ENCODE assay signal across 22 mouse cellular contexts in the genomic region with DNA sequence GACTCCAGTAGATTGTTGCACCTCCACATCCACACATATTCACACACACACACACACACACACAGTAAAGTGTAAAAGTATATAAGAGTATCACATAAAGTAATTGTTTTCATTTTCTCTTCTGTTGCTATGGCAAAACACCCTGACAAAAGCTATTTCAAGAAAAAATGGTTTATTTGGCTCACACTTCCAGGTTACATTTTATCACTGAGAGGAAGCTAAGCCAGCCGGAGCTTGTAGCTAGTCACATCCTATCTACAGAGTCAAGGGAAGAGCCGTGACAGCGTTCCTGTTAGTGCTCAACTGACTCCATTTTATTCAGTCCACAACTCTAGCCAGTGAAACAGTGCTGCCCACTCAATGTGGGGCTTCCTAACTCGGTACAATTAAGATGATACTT. TPM values are rescaled to one million over a fixed set of nuclear protein-coding genes. Genes with fewer than 3 reads are reported as not detected.
"Had no signal": no experiment of that assay in that cellular context is flagged by ENCODE, and none has a peak within 500 bp of the region (broad histone marks: within the 10 kb centered on the region; RNA-seq: fewer than 3 reads in every experiment).

No protein-coding gene starts in this region.

- H3K9ac ChIP-seq: intestine, embryonic 15.5 days; kidney, embryonic 15.5 days; limb, embryonic 15.5 days; liver, embryonic 14.5 days; liver, postnatal 0 days; midbrain, embryonic 13.5 days; neural tube, embryonic 13.5 days; stomach, embryonic 15.5 days had no signal

- H3K27me3 ChIP-seq: intestine, embryonic 15.5 days; kidney, embryonic 15.5 days; limb, embryonic 15.5 days; midbrain, embryonic 13.5 days; stomach, embryonic 15.5 days had no signal

- H3K4me3 ChIP-seq: intestine, embryonic 15.5 days; kidney, embryonic 15.5 days; left cerebral cortex, adult 2 months; limb, embryonic 15.5 days; megakaryocyte, embryonic 14.5 days; midbrain, embryonic 10.5 days; midbrain, embryonic 13.5 days; myocyte; neural tube, embryonic 13.5 days; stomach, embryonic 15.5 days had no signal

- ATAC-seq: intestine, embryonic 15.5 days; liver, postnatal 0 days had no signal

- H3K36me3 ChIP-seq: intestine, embryonic 15.5 days; kidney, embryonic 15.5 days; limb, embryonic 15.5 days; midbrain, embryonic 13.5 days; neural tube, embryonic 13.5 days; stomach, embryonic 15.5 days had no signal

- H3K4me2 ChIP-seq: intestine, embryonic 15.5 days; kidney, embryonic 15.5 days; limb, embryonic 15.5 days; liver, embryonic 11.5 days; midbrain, embryonic 13.5 days; neural tube, embryonic 13.5 days; stomach, embryonic 15.5 days had no signal

- H3K27ac ChIP-seq: intestine, embryonic 15.5 days; kidney, embryonic 15.5 days; left cerebral cortex, adult 2 months; liver, embryonic 14.5 days; macrophage; midbrain, embryonic 10.5 days; midbrain, embryonic 13.5 days; neural tube, embryonic 13.5 days; stomach, embryonic 15.5 days had no signal

- H3K9me3 ChIP-seq: intestine, embryonic 15.5 days; kidney, embryonic 15.5 days; limb, embryonic 15.5 days; megakaryocyte, embryonic 14.5 days; midbrain, embryonic 10.5 days; midbrain, embryonic 13.5 days; neural tube, embryonic 13.5 days; stomach, embryonic 15.5 days had no signal

RNA-seq across cellular contexts. Expression of a gene that starts 2.4 kb away (rescaled TPM):
- total RNA-seq: monocyte, adult 5-6 weeks; neutrophil, adult 5-6 weeks had no signal
- polyA plus RNA-seq: macrophage had no signal

RNA-seq across cellular contexts. Expression of a gene that starts 32.3 kb away (rescaled TPM):
- total RNA-seq: layer of hippocampus, adult 8-10 months; layer of hippocampus, postnatal 10 days; layer of hippocampus, postnatal 36 days; left cerebral cortex, adult 2 months; left cerebral cortex, postnatal 25 days; monocyte, adult 5-6 weeks; neutrophil, adult 5-6 weeks had no signal
- polyA plus RNA-seq: intestine, embryonic 15.5 days; limb, embryonic 11.5 days; limb, embryonic 15.5 days; liver, embryonic 11.5 days; macrophage; midbrain, embryonic 10.5 days; midbrain, embryonic 13.5 days; midbrain, embryonic 16.5 days; myocyte; neural tube, embryonic 13.5 days had no signal

RNA-seq across cellular contexts. Expression of a gene that starts 48.5 kb away (rescaled TPM):
- total RNA-seq: monocyte, adult 5-6 weeks; neutrophil, adult 5-6 weeks had no signal

RNA-seq across cellular contexts. Expression of a gene that starts 50.3 kb away (rescaled TPM):
- polyA plus RNA-seq: macrophage had no signal
